Mouse (Mus musculus) spleen, adult 2 months (tissue): ENCODE measurements around the gene Fam178b.

ENCODE experiments used
- CTCF ChIP-seq: fragments of 200-500 bp; IDR thresholded peaks from 2 replicates; pipeline ENCODE4 v1.5.1; 2011; ENCODE audit warnings: mild to moderate bottlenecking, inconsistent platforms; ENCODE audit not compliant: insufficient read depth, insufficient read length, insufficient replicate concordance; ENCODE audit errors: extremely low read depth
- POLR2A ChIP-seq: fragments of 200-500 bp; IDR thresholded peaks from 2 replicates; pipeline ENCODE4 v1.6.1; 2011; ENCODE audit warnings: low read depth, low read length, inconsistent platforms

- no peak for TF ChIP-seq CTCF
- no peak for TF ChIP-seq POLR2A
Measured at GRCm38 (mm10) chr1:36707797-36708196, 24.8 kb upstream of the Fam178b start.
